ENCODE assay signal across 13 mouse cellular contexts in genomic region chr5:25165789-25166135, GRCm38 (mm10). TPM values are rescaled to one million over a fixed set of nuclear protein-coding genes. Genes with fewer than 3 reads are reported as not detected.
"Had no signal": no experiment of that assay in that cellular context is flagged by ENCODE, and none has a peak within 500 bp of the region (broad histone marks: within the 10 kb centered on the region; RNA-seq: fewer than 3 reads in every experiment).

No protein-coding gene starts in this region.

- H3K4me1 ChIP-seq: liver, embryonic 15.5 days had no signal

- ATAC-seq: inflammation-experienced regulatory T-cells, adult 6 months; intestine, postnatal 0 days; lung, postnatal 0 days; midbrain, embryonic 13.5 days had no signal

- H3K36me3 ChIP-seq: limb, embryonic 10.5 days; liver, embryonic 15.5 days; midbrain, embryonic 13.5 days; neural tube, embryonic 12.5 days had no signal

- H3K9me3 ChIP-seq: limb, embryonic 10.5 days; liver, embryonic 15.5 days; midbrain, embryonic 13.5 days; neural tube, embryonic 12.5 days had no signal

- H3K4me2 ChIP-seq: liver, embryonic 11.5 days; liver, embryonic 15.5 days; midbrain, embryonic 13.5 days; neural tube, embryonic 12.5 days had no signal

- H3K27me3 ChIP-seq: liver, embryonic 15.5 days; midbrain, embryonic 13.5 days; neural tube, embryonic 12.5 days had no signal

- H3K4me3 ChIP-seq: limb, embryonic 10.5 days; liver, embryonic 15.5 days; midbrain, embryonic 13.5 days; neural tube, embryonic 12.5 days had no signal

- H3K9ac ChIP-seq: liver, embryonic 15.5 days; midbrain, embryonic 13.5 days; neural tube, embryonic 12.5 days had no signal

- H3K27ac ChIP-seq: limb, embryonic 10.5 days; liver, embryonic 15.5 days; midbrain, embryonic 13.5 days; neural tube, embryonic 12.5 days; stomach, postnatal 0 days had no signal

- DNase-seq: lung, adult 2 months; lung, postnatal 36 days; thymus, postnatal 14 days had no signal

RNA-seq across cellular contexts. Expression of gene Galntl5, which starts 15.5 kb away (rescaled TPM):
- polyA plus RNA-seq: inflammation-experienced regulatory T-cells, adult 6 months; intestine, postnatal 0 days; limb, embryonic 10.5 days; limb, embryonic 14.5 days; liver, embryonic 11.5 days; liver, embryonic 15.5 days; lung, adult 2 months; lung, postnatal 0 days; midbrain, embryonic 13.5 days; neural tube, embryonic 12.5 days; stomach, postnatal 0 days had no signal

RNA-seq across cellular contexts. Expression of gene E130116L18Rik, which starts 57.2 kb away (rescaled TPM):
- polyA plus RNA-seq: inflammation-experienced regulatory T-cells, adult 6 months; limb, embryonic 10.5 days; limb, embryonic 14.5 days; liver, embryonic 11.5 days; liver, embryonic 15.5 days; lung, adult 2 months; midbrain, embryonic 13.5 days; neural tube, embryonic 12.5 days had no signal
